Mouse (Mus musculus) hindbrain, embryonic 11.5 days (tissue): ENCODE results near the gene Adh5. TPM values are rescaled to one million over a fixed set of nuclear protein-coding genes. Genes with fewer than 3 reads are reported as not detected.

Experiments
- ATAC-seq: fragments of 200-750 bp; cut with Nextera tagmentation; 2 replicates; pipeline ENCODE4 v1.8.0; 2017; ENCODE audit warnings: mild to moderate bottlenecking, moderate TSS enrichment, moderate library complexity; ENCODE audit not compliant: low FRiP score
- DNase-seq: peaks from one replicate; pipeline ENCODE4 v3.0.0-alpha.2; 2015; ENCODE audit warnings: low spot score
- H3K27ac ChIP-seq: fragments of 300-500 bp; sonication (generic); 2 replicates; pipeline ENCODE4 v1.5.1; 2014; ENCODE audit warnings: mild to moderate bottlenecking, low read depth, low read length
- H3K27me3 ChIP-seq: fragments of 300-500 bp; sonication (generic); 2 replicates; pipeline ENCODE4 v1.6.1; 2014; ENCODE audit warnings: mild to moderate bottlenecking, low read length, moderate library complexity, mixed read lengths; ENCODE audit not compliant: control insufficient read depth, insufficient read depth
- H3K36me3 ChIP-seq: fragments of 300-500 bp; sonication (generic); 2 replicates; pipeline ENCODE4 v1.6.1; 2014; ENCODE audit warnings: mild to moderate bottlenecking, low read length, moderate library complexity, mixed read lengths; ENCODE audit not compliant: control insufficient read depth, insufficient read depth
- H3K4me1 ChIP-seq: fragments of 300-500 bp; sonication (generic); replicated peaks from 2 replicates; pipeline ENCODE4 v1.6.1; 2014; ENCODE audit warnings: low read length, mixed read lengths; ENCODE audit not compliant: control insufficient read depth, insufficient read depth
- H3K4me2 ChIP-seq: fragments of 300-500 bp; sonication (generic); replicated peaks from 2 replicates; pipeline ENCODE4 v1.6.1; 2014; ENCODE audit warnings: mild to moderate bottlenecking, low read depth, low read length
- H3K4me3 ChIP-seq: fragments of 300-500 bp; sonication (generic); 2 replicates; pipeline ENCODE4 v1.5.1; 2014; ENCODE audit warnings: low read depth, low read length
- H3K9ac ChIP-seq: fragments of 300-500 bp; sonication (generic); 2 replicates; pipeline ENCODE4 v1.6.1; 2014; ENCODE audit warnings: low read depth, low read length
- H3K9me3 ChIP-seq: fragments of 300-500 bp; sonication (generic); 2 replicates; pipeline ENCODE4 v1.6.1; 2016; ENCODE audit warnings: low read length; ENCODE audit not compliant: control insufficient read depth
- WGBS: fragments of 180-500 bp; shearing (Covaris S2); extraction: QIAGEN DNeasy Blood & Tissue Kit; methylation state at CpG from one replicate; pipeline ENCODE4 v1.1.7; 2014; 5-methylcytosine and 5-hydroxymethylcytosine counted together
- polyA plus RNA-seq: library from polyadenylated mRNA; unstranded; fragments of >200 nt; fragmentation: Nextera tagmentation; extraction: Ambion mirVana; gene quantifications from 2 replicates; pipeline ENCODE4 v1.2.1, GENCODE M21; 2014

Adh5 gene
- polyA plus RNA-seq, 1 experiment from 2014 or later = 272 TPM

DNA sequence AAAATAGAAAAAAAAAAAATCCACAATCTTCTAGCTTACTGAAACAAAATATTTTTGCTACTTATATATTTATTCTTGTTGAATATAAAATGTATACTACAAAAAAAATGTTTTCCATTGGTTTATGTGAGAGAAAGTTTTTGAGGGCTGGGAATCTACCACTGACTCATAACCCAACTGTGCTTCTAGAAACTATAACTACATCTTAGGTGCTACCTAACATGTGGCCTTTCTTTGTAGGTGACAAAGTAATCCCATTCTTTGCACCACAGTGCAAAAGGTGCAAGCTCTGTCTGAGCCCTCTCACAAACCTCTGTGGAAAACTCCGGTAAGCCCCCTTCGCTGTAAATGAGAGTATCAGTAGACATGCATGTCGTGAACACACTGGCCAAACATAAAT, 22.5 kb upstream of the Adh5 start:
- 95% methylated on average over 3 of the region's 3 CpGs for WGBS
- Histone ChIP-seq H3K4me3 (no peak overlapping the region), H3K9me3 (no peaks in the 10 kb centered on the region), H3K9ac (no peak overlapping the region), H3K4me1 (no peaks in the 10 kb centered on the region), H3K27ac (no peak overlapping the region), H3K36me3 (no peaks in the 10 kb centered on the region), H3K27me3 (no peaks in the 10 kb centered on the region), H3K4me2 (no peak overlapping the region)
- ATAC-seq (no peak), DNase-seq (no peak)

DNA sequence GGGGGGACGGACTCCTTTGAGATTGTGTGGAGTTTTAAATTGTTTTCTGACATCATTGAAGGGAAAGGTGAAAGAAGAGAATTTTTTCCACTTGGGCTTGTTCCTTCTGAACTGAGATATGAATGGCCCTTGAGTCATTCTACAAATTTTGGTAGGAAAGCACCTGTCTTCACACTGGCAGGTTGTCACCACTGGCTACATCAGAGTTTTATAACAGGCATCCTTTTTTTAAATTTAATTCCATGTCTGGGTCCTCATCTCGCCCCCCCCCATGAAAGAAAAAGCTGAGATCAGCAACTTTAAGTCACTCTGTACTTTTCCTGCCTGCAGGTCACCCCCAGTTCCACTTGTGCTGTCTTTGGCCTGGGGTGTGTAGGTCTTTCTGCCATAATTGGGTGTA, 19.2 kb upstream of the Adh5 start:
- Histone ChIP-seq H3K27ac (no peak overlapping the region), H3K9ac (no peak overlapping the region), H3K27me3 (no peaks in the 10 kb centered on the region), H3K36me3 (no peaks in the 10 kb centered on the region), H3K9me3 (no peaks in the 10 kb centered on the region), H3K4me3 (no peak overlapping the region), H3K4me1 (no peaks in the 10 kb centered on the region), H3K4me2 (no peak overlapping the region)
- DNase-seq (no peak), ATAC-seq (no peak)
- WGBS = 57% methylated on average over 2 of the region's 2 CpGs

DNA sequence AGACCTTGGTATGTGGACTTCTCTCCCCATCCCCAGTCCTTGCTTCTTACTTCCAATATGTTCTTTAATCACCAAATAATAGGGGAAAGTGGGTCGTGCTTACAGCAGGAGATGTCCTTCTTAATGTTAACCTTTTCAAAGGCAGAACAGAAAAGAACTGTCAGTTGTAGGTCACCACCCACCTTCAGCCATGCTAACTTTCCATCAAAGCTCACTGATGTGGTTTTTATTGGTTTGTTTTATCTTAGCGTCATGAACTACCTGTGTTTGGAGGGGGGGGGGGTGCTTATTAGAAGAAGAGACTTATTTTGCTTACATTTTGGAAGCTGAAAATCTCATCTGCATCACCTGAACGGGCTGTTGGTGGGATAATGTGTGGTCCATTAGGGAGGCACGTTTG, 18.6 kb upstream of the Adh5 start:
- no peak overlapping the region for H3K27ac ChIP-seq
- no peaks in the 10 kb centered on the region for H3K4me1 ChIP-seq
- no peak overlapping the region for H3K4me2 ChIP-seq
- H3K9me3 ChIP-seq = no peaks in the 10 kb centered on the region
- H3K9ac ChIP-seq = no peak overlapping the region
- WGBS = 74% methylated on average over 4 of the region's 4 CpGs
- no peak for ATAC-seq
- no peak for DNase-seq
- no peaks in the 10 kb centered on the region for H3K36me3 ChIP-seq
- H3K27me3 ChIP-seq = no peaks in the 10 kb centered on the region
- no peak overlapping the region for H3K4me3 ChIP-seq

DNA sequence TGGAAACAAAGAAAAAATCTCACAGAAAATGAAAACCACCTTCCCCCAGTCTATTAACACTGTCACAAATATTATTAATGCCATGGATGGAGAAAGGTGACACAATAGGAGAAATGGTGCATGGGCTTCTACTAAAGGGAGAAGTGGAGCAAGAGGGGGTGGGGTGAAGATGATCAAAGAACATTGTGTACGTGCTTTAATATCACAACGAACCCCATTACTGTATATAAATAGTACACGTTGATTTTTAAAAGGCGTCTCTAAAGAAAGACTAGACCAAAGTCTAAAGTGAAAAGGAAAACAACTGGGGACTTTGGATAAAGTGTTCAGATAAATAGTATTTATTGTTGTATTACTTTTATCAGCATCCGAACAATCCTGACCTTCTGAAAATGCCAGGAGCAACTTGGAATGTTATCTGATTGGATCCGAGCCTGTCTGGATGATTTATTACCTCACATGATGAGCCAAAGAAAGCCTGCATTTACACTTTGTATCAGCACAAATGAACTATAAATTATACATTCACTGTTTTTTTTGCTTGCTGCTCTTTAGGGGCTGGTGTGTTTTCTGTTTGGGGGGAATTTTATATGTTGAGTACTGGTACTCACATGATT, 12.4 kb upstream of the Adh5 start:
- no peak overlapping the region for H3K27ac ChIP-seq
- ATAC-seq (no peak), DNase-seq (no peak)
- H3K4me2 ChIP-seq = no peak overlapping the region
- H3K4me1 ChIP-seq = no peaks in the 10 kb centered on the region
- H3K36me3 ChIP-seq = no peaks in the 10 kb centered on the region
- 86% methylated on average over 6 of the region's 6 CpGs for WGBS
- H3K4me3 ChIP-seq = no peak overlapping the region
- no peak overlapping the region for H3K9ac ChIP-seq
- no peaks in the 10 kb centered on the region for H3K27me3 ChIP-seq
- H3K9me3 ChIP-seq = no peaks in the 10 kb centered on the region

DNA sequence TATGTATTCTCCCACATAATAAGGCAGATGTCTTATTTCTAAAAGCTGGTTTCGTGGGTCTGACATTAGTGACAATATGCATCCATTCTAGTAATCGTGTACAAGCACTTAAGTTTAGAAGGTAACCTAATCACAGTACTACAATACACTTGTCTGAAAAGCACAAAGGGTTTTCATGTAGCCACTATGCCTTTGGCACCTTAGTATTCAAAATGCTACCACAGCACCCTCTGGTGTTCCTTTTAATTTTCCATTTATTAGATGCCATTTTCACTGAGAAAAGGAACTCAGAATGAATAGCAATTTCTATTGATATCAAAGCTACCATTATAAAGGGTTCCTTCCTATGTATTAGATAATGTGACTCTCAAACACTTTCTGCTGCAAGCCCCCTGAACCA, 11.1 kb upstream of the Adh5 start:
- ATAC-seq (no peak), DNase-seq (peak; percentile 52)
- WGBS = 84% methylated on average over 2 of the region's 2 CpGs

DNA sequence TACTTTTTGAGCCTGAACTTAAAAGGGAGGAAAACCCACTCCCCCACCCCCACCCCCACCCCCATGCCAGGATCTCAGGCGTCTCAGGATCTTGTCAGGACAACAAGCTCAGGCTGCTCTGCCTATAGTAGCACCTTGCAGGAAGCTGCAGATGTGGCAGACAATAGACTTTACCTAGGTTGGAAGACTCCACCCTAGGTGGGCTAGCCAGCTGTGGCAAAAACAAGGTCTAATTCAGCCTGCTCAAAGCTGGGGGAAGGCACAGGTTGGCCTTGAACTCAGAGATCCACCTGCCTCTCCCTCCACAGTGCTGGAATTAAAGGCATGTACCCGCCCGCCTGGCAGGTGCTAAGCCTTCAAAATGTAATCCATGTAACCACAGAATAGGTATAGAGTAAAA, 4.2 kb upstream of the Adh5 start:
- Histone ChIP-seq H3K27me3 (no peaks in the 10 kb centered on the region), H3K9ac (no peak overlapping the region), H3K9me3 (no peaks in the 10 kb centered on the region), H3K36me3 (no peaks in the 10 kb centered on the region), H3K4me3 (no peak overlapping the region), H3K4me1 (no peaks in the 10 kb centered on the region), H3K27ac (no peak overlapping the region), H3K4me2 (no peak overlapping the region)
- WGBS = 82% methylated on average over 3 of the region's 3 CpGs
- DNase-seq (no peak), ATAC-seq (no peak)

More for the DNA sequence above, 11.1 kb upstream of the Adh5 start:
- Histone ChIP-seq H3K4me1 (no peaks in the 10 kb centered on the region), H3K36me3 (no peaks in the 10 kb centered on the region), H3K4me3 (no peak overlapping the region), H3K27ac (no peak overlapping the region), H3K27me3 (no peaks in the 10 kb centered on the region), H3K9ac (no peak overlapping the region), H3K9me3 (no peaks in the 10 kb centered on the region), H3K4me2 (no peak overlapping the region)

DNA sequence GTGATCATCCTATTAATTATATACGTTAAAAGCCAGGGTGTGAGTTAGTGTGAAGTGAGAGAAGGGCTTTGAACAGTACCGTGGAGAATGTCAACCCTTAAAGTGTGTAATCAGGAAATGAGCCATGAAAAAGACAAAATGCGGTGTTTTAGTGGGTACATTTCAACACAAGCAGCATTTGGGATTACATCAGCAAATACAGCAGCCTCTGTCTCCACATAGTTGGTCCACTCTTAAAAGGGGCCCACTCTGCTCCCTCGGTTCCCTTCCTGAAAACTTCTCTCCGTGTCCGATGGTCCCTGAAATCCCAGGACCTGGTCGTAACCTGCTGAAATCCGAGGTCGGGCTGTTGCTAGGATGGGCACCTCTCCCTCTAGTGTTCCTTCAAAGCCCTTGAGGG, 690 bp upstream of the Adh5 start:
- ATAC-seq (peak; percentile 20), DNase-seq (no peak)
- peak overlapping the region; percentile 88 for H3K4me3 ChIP-seq
- no peaks in the 10 kb centered on the region for H3K36me3 ChIP-seq
- WGBS = 4% methylated on average over 9 of the region's 9 CpGs
- no peaks in the 10 kb centered on the region for H3K9me3 ChIP-seq
- H3K9ac ChIP-seq = peak overlapping the region; percentile 86
- peak overlapping the region; percentile 80 for H3K4me2 ChIP-seq
- H3K27ac ChIP-seq = peak overlapping the region; percentile 60
- H3K27me3 ChIP-seq = no peaks in the 10 kb centered on the region
- peaks cover 3% of the 10 kb centered on the region for H3K4me1 ChIP-seq

DNA sequence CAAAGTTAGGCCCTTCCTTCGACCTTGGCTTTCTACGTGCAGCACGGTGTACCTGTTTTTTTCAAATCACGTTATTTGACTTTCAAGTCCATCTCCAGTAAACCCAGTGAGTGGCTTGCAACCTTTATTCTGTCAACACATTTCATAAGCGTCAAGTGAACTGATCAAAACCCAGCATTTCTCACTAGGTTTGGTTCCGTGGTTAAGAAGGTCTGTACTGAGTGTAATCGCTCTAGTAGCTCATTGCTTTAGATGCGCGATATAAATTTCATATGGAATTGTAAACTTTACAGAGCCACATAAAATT, 525 bp downstream of the Adh5 start:
- peak overlapping the region; percentile 78; the same call in 1 of the 2 replicates for H3K27ac ChIP-seq
- peak overlapping the region; percentile 88 for H3K4me3 ChIP-seq
- DNase-seq (no peak), ATAC-seq (no peak)
- peak overlapping the region; percentile 86 for H3K9ac ChIP-seq
- H3K4me2 ChIP-seq = peak overlapping the region; percentile 57
- H3K27me3 ChIP-seq = no peaks in the 10 kb centered on the region
- H3K4me1 ChIP-seq = peaks cover 3% of the 10 kb centered on the region
- 5% methylated on average over 9 of the region's 9 CpGs for WGBS
- H3K36me3 ChIP-seq = no peaks in the 10 kb centered on the region
- H3K9me3 ChIP-seq = no peaks in the 10 kb centered on the region

DNA sequence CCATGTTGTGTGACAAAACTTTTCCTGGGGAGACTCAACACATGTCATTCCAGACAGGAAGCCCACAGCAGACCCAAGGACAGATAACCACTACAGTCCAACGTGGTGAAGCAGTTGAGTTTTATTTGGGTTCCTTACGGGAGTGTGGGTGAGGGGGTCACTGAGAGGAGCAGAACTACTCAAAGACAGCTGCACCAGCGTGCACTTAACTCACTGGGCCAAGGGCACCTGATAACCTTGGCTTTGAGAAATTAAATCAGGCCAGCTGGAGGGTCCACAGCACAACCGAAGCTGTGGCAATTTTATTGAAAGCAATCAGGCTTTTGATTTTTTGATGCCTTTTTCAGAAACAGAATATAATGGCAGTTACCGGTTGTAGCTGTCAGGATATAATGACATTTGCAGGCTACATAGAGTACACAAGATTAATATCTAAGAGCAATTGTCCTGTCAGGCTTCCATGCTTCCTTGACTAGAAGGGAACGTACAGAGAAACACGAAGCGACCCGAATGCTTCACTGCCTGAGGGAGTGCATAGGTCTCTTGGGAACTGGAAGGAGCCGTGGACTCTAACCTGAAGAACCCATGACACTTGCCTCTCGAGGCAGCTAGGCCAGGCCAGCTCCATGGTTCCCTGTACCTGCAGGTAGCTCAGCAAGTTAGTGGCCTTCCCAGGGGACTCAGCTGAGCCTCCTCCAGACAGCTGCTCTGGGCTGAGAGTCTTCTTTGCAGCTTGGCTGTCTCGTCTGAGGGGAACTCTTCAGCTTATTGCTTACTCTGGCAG, 5.4 kb downstream of the Adh5 start:
- no peak overlapping the region for H3K27ac ChIP-seq
- peaks cover 3% of the 10 kb centered on the region for H3K4me1 ChIP-seq
- DNase-seq (no peak), ATAC-seq (no peak)
- H3K4me3 ChIP-seq = no peak overlapping the region
- H3K27me3 ChIP-seq = no peaks in the 10 kb centered on the region
- H3K9me3 ChIP-seq = no peaks in the 10 kb centered on the region
- H3K4me2 ChIP-seq = no peak overlapping the region
- no peak overlapping the region for H3K9ac ChIP-seq
- 79% methylated on average over 12 of the region's 12 CpGs for WGBS
- peaks cover 5% of the 10 kb centered on the region; the same call in 1 of the 2 replicates for H3K36me3 ChIP-seq
